Mouse (Mus musculus) heart, adult 9 months (tissue): Measurements from ENCODE around the gene Poc1b.
"Not testable (repeated sequence)": the region's sequence is repeated elsewhere in the genome, so short reads cannot be mapped to it uniquely, and the experiment has no call there.

Experiments used
- DNase-seq, 2 experiments: peaks; one replicate each; pipeline ENCODE4 v3.0.0; 2022; ENCODE audit warnings: low spot score in 2 of 2

The Poc1b gene

GRCm38 (mm10) chr10:99190798-99191197 lies 84.0 kb downstream of the Poc1b start:
- peak in 1 of 2 experiments; percentile 54 for DNase-seq

GRCm38 (mm10) chr10:99194451-99195055 lies 87.7 kb downstream of the Poc1b start:
- no peak for DNase-seq

GRCm38 (mm10) chr10:99196556-99196955 lies 89.7 kb downstream of the Poc1b start:
- DNase-seq: no peak

GRCm38 (mm10) chr10:99197125-99197524 lies 90.3 kb downstream of the Poc1b start:
- DNase-seq: no peak

GRCm38 (mm10) chr10:99197607-99198305 lies 90.9 kb downstream of the Poc1b start:
- no peak for DNase-seq

GRCm38 (mm10) chr10:99198946-99199345 lies 92.1 kb downstream of the Poc1b start:
- no peak for DNase-seq

GRCm38 (mm10) chr10:99200944-99201343 lies 94.1 kb downstream of the Poc1b start:
- DNase-seq: peak; percentile 39 to 48

GRCm38 (mm10) chr10:99201786-99202185 lies 95.0 kb downstream of the Poc1b start:
- peak; percentile 23 to 44 for DNase-seq

GRCm38 (mm10) chr10:99202363-99202762 lies 95.5 kb downstream of the Poc1b start:
- DNase-seq: no peak

GRCm38 (mm10) chr10:99203163-99203562 lies 96.3 kb downstream of the Poc1b start:
- DNase-seq: no peak

GRCm38 (mm10) chr10:99203577-99204487 lies 97.0 kb downstream of the Poc1b start:
- DNase-seq: peak; percentile 57 to 66

- peak in 1 of 2 experiments; percentile 36 for DNase-seq
These were observed 97.7 kb downstream of the Poc1b start for GRCm38 (mm10) chr10:99204553-99204952.

GRCm38 (mm10) chr10:99207121-99207520 lies 100.3 kb downstream of the Poc1b start:
- DNase-seq: no peak

GRCm38 (mm10) chr10:99209146-99209800 lies 102.4 kb downstream of the Poc1b start:
- DNase-seq: no peak

GRCm38 (mm10) chr10:99211021-99211420 lies 104.2 kb downstream of the Poc1b start:
- no peak for DNase-seq

GRCm38 (mm10) chr10:99211503-99212265 lies 104.8 kb downstream of the Poc1b start:
- no peak for DNase-seq

GRCm38 (mm10) chr10:99214421-99215299 lies 107.8 kb downstream of the Poc1b start:
- peak; percentile 50 to 61 for DNase-seq

- not testable (repeated sequence) for DNase-seq
These were observed 109.7 kb downstream of the Poc1b start for GRCm38 (mm10) chr10:99216570-99216969.

- DNase-seq: no peak
These were observed 114.7 kb downstream of the Poc1b start for GRCm38 (mm10) chr10:99221540-99221939.

GRCm38 (mm10) chr10:99222726-99223125 lies 115.9 kb downstream of the Poc1b start:
- no peak for DNase-seq
